Mouse (Mus musculus): ENCODE data around the gene Fes.
"Not testable (repeated sequence)": the region's sequence is repeated elsewhere in the genome, so short reads cannot be mapped to it uniquely, and the experiment has no call there.

Gene Fes

DNA sequence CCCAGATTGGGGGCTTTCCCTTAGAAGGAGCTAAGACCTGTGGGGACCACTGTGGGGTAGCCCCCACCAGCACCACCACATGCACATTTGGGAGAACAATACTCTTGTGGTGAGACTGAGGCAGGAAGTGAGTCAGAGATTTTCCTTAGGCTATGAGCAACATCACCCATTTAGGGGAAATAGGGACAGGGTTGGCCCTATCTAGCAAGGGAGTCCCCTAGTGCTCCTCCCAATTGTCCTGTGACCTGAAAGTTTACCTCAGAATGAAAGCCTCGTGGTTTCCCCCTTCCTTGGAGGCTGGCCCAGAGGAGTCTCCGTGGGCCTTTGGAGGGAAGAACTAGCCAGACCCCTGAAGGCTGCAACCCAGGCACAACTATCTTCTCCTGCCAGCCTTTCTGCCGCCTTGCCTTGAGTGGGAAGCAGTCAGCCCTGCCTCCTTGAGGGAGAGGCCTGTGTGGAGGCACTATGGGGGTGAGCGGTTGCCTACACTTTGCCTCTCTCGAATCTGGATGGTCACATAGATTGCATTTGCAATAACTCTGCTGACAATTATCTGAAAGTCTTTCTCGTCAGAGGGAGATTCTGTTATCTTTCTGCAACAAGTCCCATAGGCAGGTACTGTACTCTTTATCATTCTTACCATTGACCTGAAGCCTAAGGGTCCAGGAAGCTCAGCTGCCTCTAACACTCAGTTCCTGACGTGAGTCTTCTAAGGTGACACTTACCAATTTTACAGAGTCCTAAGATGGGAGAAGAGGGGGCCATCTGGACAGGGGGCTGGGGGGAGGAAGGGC is 16.6 kb upstream of the Fes start:
- no peak for DNase-seq (ENCODE audit: low spot score in 2 of 2)

DNA sequence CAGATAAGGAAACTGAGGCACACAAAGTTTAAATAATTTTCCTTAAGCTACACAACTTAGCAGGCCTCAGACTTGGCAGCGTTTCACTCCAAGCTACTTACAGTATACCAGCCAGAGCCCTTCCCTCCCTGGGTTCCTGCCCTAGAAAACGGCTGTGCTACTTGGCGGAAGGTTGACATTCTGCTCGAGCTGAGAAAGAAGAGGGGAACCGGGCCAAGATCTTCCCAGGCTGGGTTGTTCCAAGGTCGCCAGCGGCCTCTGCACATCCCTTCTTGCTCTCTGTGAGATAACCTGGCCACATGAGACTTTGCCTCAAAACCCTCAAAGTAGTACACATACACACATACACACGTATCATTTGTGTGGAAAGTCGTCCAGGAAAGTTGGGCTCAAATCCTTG is 15.8 kb upstream of the Fes start:
- DNase-seq (ENCODE audit: low spot score in 2 of 2) = peak in 1 of 2 experiments; percentile 50

DNA sequence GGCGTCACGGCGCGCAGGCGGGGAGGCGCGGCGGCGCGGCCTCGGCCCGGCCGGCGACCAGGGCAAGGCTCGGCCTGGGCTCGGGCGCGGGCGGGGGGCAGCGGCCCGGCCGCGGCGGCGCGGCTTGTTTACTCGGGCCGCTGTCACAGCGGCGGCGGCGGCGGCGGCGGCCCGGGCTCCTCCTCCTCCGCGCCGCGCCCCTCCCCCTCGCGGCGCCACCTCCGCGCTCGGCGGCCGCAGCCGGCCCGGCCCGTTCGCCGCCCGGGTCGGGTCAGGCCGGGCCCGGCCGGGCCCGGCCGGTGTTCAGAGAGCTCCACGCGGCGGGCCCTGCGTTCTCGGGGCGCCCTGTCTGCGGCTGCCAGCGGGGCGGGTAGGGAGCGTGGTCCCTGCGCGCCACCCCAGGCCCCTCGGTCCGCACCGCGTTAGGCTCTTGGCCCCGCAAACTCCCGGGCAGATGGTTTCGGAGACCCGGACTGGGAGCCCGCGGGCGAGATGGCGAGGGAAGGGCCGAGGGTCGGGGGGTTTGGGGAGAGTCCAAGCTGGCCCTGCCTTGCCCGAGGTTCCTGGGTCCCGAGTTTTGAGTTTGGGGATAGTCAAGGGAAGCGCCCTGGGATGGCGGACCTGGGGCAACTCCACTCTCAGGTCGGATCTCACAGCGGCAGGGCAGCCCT is 15.0 kb upstream of the Fes start:
- no peak for DNase-seq (ENCODE audit: low spot score in 2 of 2)

DNA sequence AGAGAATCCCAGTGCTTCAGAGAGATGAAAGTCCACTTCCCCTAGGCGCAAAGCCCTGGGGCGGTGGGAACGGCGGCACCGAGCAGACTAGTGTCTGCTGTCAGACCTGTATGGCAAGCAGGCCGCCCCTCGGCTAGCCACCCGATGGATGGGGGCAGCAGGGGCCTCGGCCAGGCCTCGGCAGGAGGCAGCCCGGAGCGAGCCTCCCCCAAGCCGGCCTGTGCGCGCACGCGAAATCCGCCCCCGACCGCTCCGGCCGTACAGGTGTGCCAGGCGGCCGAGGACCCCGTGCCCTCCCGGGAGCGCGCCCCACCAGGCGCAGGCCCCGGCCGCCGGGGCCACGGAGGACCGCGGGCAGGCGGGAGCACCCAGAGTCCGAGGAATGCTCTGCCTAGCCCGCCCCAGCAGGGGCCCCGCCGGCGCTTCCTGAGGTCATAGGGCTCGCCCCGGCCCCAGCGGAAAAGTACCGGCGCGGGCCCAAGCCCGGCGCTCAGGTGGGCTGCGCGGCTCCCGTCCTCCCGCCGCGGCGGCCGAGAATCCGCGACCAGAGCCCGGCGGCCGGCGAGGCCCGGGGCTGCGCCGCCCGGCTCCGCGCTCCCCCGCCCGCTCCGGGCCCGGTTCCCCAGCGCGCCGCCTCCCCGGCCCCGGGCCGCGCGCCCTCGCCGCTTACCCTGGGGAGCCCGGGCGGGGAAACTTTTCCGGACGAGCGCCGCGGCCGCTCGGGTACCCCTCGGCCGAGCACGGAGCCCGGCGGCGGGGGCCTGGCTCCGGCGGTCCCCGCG is 14.3 kb upstream of the Fes start:
- DNase-seq (ENCODE audit: low spot score in 2 of 2) = no peak

DNA sequence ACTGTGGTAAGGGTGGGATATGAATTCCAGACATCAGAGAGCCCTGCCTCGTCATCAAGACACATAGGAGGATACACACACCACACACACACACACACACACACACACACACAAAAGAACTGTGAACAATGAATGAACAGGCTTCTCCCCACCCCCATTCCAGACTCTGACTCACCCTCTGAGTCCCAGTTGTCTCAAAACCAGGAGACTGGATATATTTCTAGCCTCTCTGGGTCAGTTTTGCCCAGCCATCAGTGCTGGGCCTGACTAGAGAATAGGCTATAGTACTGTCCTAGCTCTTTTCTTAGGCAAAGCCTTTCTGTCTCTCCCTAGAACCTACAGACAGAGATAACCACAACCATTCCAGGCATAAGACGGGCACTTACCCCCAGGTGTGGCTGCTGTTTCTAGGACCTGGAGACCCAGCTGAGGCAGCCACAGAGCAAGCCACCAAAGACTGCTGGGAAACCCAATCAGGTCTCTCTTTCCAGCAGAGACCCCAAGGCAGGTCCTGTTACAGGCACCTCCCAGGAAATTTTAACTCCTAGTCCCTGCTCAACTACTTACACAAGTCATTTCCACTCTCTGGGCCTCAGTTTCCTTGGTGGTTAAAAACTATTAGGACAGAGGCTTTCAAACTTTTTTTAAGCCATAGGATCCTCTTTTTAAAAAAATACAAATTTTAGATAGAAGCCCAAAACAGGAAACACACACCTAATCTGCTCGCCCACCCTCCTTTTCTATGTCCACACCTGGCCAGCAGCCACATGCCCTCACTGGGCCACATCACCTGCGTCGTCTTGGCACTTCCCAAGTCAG is 13.5 kb upstream of the Fes start:
- no peak for DNase-seq (ENCODE audit: low spot score in 2 of 2)

DNA sequence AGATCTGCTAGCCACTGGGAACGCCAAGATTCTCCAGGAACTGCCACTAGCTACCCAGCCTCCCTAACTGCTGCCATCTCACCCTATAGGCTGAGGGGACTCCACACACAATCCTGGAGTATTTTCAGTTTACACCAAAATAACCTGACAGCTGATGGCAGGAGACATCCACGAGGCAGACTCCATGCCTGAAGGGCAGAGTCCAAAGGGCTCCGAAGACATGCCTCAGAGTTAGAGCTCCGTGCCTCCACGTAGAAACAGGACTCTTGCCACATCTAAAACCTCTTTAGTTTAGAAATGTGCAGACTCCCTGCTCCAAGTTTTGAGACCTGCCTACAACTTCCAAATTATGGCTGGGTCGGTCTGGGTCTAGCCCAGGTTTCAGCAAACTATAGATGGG is 12.8 kb upstream of the Fes start:
- DNase-seq (ENCODE audit: low spot score in 2 of 2) = no peak

DNA sequence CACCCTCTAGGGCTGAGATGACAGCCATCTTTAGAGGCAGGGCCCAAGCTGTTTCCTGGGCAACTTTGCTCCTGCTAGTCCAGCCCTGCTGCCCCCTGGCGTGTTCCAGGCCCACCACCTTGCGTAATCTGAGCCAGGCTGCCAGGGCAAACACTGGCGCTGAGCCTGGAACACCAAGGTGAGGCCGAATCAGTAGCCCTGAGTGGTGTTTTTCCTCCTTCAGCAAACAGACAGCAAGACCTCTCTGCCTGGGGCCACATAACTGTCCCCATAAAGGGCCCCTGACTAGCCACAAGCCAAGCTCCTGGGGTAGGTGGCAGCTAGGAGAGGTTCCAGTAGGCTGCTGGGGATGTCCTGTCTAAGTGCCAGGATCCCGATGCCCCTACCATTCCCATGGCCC is 12.4 kb upstream of the Fes start:
- DNase-seq (ENCODE audit: low spot score in 2 of 2) = no peak

DNA sequence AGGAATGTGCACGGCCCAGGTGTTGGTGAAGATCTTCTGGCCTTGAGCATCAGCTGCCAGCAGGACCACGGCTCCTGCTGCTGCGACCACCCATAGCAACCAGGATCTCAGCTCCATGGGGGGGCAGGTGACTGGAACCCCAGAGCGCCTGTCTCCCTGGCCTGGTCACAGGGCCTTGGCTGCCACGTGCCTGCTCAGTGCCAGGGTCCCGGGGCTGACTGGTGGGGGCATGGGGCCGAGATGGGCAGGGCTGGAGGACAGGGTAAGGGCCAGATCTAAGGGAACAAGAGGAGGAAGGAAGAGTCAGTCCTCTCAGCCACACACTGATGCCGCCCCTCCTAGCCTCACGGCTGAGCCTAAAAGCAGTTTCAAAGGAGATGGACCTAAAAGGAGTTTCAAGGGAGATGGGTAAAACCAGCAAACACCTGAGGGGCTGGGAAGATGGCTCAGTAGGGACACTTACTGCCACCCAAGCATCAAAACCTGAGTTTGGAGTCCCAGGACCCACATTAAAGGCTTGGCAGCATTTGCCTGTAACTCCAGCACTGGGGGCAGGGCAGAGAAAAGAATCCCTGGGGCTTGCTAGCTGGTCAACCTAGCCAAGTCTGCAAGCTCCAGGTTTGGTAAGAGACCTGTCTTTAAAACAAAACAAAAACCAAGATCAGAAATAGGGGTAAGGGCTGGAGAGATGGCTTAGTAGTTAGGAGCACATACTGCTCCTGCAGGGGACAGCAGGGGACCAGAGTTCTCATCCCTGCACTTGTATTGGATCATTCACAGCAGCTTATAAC is 11.1 kb upstream of the Fes start:
- DNase-seq (ENCODE audit: low spot score in 2 of 2) = no peak

DNA sequence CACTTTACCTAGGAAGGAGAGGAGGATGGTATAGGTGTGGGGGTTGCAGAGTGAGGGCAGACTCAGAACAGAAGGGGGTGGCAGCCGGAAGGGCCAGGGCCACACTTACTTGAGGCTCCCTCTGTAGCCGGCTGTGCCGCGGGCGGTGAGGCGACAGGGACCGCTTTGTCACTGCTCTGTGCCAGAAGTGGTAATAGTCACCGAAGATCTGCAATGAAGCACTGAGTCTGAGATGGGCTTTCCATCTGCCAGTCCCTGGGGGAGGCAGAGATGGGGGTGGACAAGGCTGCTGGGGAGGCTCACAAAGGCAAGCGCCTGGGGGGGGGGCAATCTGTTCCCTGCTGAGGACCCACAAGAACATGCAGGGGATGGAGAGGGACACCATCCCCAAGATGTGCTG is 10.2 kb upstream of the Fes start:
- DNase-seq (ENCODE audit: low spot score in 2 of 2) = peak in 1 of 2 experiments; percentile 51

DNA sequence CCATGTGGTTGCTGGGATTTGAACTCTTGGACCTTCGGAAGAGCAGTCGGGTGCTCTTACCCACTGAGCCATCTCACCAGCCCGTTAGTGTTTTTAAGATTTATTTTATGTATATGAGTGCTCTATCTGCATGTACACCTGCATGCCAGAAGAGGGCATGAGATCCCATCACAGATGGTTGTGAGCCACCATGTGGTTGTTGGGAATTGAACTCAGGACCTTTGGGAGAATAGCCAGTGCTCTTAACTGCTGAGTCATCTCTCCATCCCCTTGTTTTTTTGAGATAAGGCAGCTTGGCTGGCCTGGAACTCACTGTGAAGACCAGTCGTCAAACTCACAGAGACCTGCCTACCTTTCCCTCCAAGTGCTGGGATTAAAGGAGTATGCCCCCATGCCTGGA is 8.7 kb upstream of the Fes start:
- DNase-seq (ENCODE audit: low spot score in 2 of 2) = not testable (repeated sequence)

DNA sequence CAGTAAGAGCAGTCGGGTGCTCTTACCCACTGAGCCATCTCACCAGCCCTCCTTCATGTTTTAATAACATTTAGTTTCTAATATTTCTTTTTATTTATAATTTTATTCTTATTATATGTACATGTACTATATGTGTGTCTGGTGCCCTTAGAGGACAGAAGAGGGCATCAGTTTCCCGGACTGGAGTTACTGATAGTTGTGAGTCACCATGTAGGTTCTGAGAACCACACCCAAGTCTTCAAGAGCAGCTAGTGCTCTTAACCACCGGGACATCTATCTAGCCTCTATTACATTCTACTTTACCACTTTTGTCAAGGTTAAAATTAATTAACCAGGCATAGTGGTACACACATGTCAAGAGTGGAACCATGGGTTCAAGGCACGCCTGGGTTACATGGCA is 6.9 kb upstream of the Fes start:
- no peak for DNase-seq (ENCODE audit: low spot score in 2 of 2)

DNA sequence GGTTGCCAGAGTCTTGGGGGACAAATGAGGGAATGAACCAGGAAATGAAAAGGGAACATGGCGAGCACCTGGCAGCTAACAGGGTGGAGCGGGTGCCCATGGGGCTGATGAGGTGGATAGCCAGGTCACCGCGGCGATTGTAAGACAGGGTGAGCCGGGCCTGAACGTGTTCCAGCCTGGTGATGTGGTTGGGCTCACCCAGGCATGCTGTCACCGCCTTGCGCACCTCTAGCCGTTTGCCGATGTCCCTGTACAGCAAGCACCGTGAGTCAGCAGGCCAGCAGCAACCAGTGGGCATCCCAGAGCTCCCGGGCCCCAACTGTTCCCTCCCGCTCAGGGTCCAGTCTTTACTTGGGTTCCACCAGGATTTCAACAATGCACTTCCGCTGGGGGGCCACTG is 4.4 kb upstream of the Fes start:
- no peak for DNase-seq (ENCODE audit: low spot score in 2 of 2)

DNA sequence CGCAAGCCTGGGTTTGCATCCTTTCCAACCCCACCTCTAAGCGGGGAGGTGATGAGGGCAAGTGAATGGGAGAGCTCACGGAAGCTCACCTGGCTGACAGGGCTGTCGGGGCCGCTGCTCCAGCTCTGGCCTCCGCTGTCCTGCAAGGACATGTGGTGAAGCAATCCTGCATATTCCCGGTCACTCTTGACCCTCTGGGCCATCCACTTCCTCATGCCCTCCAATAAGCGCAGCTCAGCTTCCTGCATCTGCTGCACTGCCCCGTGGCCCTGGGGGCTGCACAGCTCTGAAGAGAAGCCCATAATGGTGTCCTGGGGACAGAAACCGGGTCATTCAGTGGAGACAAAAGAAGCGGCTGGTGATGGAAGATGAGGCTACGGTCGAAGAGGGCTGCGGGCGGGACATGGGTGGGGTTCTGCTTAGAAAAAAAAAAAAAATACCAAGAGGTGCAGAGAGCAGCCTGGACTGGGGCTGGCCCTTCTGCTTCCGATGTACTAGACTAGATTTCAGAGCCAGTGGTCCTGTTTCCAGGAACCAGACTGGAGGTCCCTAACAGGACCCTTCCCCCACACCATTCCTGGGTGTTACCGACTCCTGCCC is 613 bp downstream of the Fes start:
- no peak for DNase-seq (ENCODE audit: low spot score in 2 of 2)

DNA sequence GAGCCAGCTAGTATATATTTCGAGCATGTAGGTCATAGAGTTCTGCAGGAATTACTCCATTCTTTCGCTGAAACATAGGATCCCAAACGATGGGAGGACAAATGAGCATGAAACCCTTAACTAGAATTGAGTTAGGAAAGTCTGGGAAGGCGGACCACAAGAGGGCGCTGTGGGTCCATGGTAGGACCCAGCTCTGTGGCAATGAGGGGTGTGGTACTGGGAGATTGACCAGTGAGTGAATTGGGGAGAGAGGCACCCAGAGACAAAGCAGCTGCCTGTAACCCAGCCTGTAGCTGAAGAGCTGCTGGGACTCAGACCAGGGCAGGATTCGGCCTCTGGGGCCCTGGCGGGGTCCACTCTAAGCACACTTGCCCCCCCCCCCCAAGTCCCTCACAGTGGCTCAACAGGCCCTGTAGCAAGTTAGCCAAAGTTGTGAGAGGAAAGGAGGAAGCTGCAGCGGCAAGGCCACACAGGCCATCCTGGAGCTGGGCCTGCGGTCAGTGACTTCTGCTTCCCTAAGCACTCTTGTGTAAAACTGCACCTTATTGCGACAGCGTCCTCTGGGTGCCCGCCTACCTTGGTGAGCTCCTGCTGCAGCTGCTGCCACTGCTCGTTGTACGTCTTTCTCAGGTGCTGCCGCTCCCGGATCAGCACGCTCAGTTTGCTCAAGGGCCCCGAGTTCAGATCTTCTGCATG is 1.4 kb downstream of the Fes start:
- DNase-seq (ENCODE audit: low spot score in 2 of 2) = peak; percentile 88 to 89

DNA sequence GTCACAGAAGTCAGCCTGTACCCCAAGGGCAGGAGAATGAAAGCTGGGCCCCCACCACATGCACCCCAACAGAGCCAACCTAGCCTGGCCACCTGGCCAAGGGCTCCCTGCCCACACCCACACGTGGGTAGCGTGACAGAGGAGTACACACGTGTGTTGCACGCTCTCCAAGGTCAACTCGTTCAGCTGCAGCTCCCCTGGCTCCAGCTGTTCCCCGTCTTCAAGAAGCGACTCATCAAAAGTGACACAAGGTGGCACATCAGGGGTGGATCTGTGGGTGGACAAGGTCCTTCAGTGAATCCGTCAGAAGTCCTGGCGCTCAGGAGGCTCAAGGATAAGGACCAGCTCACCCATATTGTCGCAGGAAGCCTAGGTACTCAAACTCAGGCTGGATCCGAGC is 4.8 kb downstream of the Fes start:
- no peak for DNase-seq (ENCODE audit: low spot score in 2 of 2)

DNA sequence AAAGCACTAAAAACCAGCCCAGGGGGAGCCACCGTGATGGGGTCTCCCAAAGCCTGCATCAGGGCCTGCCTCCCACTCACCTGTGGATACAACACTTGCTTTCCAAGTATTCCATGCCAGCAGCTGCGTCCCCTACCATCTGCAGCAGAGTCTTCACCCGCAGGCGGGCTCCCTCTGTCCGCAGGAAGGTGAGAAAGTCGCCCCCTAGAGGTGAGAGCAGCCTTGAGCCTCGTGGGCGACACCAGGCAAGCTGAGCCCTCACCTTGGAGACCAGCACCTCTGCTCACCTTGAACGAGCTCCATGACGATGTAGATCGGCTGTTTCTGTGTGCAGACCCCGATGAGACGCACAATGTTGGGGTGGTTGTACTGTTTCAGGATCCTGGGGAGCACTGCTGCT is 8.2 kb downstream of the Fes start:
- DNase-seq (ENCODE audit: low spot score in 2 of 2) = no peak

DNA sequence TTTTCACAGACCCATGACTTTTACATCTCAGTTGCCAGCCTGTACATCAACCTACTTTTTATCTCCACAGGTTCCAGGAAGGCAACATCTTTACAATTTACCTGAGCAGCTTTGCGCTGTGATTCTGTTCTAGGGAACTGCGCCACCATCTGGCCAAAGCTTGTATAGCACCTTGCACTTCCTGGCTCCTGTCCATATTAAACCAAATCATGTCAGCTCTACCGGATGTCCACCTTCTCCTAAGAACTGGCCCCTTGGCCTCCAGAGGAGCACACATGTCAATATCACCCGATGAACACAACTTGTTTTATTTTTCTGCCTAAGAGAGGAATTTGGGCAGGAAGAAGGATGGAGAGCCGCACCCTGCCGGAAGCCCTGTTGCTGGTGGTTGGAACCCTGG is 10.3 kb downstream of the Fes start:
- peak in 1 of 2 experiments; percentile 71 for DNase-seq (ENCODE audit: low spot score in 2 of 2)

DNA sequence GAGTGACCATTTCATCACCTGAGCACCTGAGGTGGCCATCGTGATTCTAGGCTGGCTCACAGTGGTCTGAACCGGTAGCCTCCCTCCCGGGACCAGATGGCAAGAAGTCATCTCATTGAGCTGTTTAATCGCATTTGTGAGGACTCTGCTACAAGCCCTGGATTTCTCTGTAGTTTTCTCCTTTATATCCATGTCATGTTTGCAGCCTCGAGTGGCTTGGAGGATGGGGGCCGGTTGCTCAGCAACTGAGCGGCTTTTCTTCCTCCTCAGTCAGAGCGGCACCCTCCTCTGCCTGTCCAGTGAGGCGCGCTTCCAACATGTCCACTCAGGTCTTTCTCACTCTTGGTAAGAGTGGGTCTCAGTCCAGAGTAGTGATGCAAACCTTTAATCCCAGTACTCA is 11.6 kb downstream of the Fes start:
- DNase-seq (ENCODE audit: low spot score in 2 of 2) = no peak

DNA sequence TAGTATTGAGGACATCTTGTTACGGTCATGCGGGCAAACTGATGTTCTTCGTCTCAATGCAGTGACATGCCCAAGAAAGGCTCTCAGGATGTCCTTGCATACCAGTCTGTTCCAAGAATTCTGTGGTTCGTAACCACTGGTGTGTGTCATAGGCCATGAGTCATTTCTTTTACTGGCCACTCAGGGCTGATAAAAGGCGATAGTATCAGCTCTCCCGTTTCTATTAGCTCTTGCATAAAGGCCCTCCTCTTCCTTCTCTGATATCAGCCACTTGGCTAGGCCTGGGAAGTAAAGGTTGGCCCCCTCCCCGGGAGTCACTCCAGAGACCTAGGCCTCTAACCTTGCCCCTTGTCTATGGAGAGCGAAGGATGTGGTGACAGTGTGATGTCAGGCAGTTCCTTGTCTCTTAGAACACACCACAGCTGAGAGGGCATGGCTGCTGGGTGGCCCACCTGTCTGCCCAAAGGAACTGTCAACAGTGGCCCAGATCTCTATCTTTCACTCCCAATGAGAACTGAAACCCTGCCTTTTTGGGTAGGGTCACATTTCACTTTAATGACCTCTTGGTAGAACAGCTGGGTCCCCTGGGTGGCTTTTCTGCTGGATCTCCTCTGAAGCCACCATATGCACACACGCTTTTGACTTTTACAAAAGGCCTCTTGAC is 12.2 kb downstream of the Fes start:
- no peak for DNase-seq (ENCODE audit: low spot score in 2 of 2)

DNA sequence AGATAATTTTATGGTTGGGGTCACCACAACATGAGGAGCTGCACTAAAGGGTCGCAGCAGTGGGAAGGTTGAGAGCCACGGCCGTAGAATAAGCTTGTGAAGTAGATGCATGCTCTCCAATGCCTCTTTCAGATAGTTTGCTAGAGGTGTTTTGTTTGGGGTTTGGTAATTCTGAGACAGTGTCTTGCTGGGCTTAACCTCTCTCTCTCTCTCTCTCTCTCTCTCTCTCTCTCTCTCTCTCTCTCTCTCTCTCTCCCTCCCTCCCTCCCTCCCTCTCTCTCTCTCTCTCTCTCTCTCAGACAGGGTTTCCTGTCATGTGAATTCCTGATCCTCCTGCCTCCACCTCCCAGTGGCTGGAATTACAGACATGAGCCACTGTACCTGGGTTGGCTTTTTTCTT is 13.0 kb downstream of the Fes start:
- DNase-seq (ENCODE audit: low spot score in 2 of 2) = no peak

All from frontal cortex, postnatal 36 days (tissue).